ENCODE assay signal across 17 mouse cellular contexts in genomic region chr12:91645361-91646123, GRCm38 (mm10). TPM values are rescaled to one million over a fixed set of nuclear protein-coding genes. Genes with fewer than 3 reads are reported as not detected.
DNase-seq lines count a peak whose midpoint lies in the region; ATAC-seq and TF ChIP-seq lines count a peak whose summit lies in the region.
"Had no signal": no experiment of that assay in that cellular context is flagged by ENCODE, and none has a peak within 500 bp of the region (broad histone marks: within the 10 kb centered on the region; RNA-seq: fewer than 3 reads in every experiment).

No protein-coding gene starts in this region.

- H3K27me3 ChIP-seq in intestine, embryonic 15.5 days (replicated peaks), result no peaks in the 10 kb centered on the region
- H3K27me3 ChIP-seq in intestine, embryonic 16.5 days (replicated peaks; ENCODE audit: control insufficient read depth, insufficient read depth, low read length), result no peaks in the 10 kb centered on the region
- H3K27me3 ChIP-seq in G1E (ENCODE audit: insufficient read depth, low read length), result no peaks in the 10 kb centered on the region
- H3K27me3 ChIP-seq: hindbrain, embryonic 13.5 days; midbrain, embryonic 12.5 days had no signal

- H3K4me1 ChIP-seq in intestine, embryonic 15.5 days (replicated peaks), result peaks cover 5% of the 10 kb centered on the region; the same call in 1 of the 2 replicates
- H3K4me1 ChIP-seq in intestine, embryonic 16.5 days (ENCODE audit: control insufficient read depth, insufficient read depth, low read length), result peaks cover 14% of the 10 kb centered on the region; the same call in 1 of the 2 replicates
- peaks cover 27% of the 10 kb centered on the region for H3K4me1 ChIP-seq in G1E (ENCODE audit: insufficient read depth, low read depth, low read length)

- no peak for DNase-seq in G1E (ENCODE audit: low spot score)
- DNase-seq in c-Kit-positive CD71-positive TER-119-negative erythroid progenitor cells, embryonic 14.5 days (ENCODE audit: low read depth), result peak; percentile 22
- DNase-seq in heart, postnatal 4 days, result peak; percentile 24
- DNase-seq in layer of hippocampus, adult 2 months (ENCODE audit: low spot score in 2 of 2), result no peak
- no peak for DNase-seq in frontal cortex, postnatal 36 days (ENCODE audit: low spot score in 2 of 2)
- no peak for DNase-seq in right cerebral cortex, postnatal 36 days (ENCODE audit: low spot score in 2 of 2)
- DNase-seq: cerebellum, adult 8-10 months; embryo, embryonic 11 days; lung, adult 2 months; right cerebral cortex, postnatal 25 days; thymus, postnatal 4 days had no signal

- no peak for TF ChIP-seq CTCF in G1E (IDR thresholded peaks at IDR 0.05; ENCODE audit: low read depth, low read length)
- no peak for TF ChIP-seq CTCF in layer of hippocampus, adult 2 months (conservative IDR thresholded peaks at IDR 0.05)

- ATAC-seq in intestine, embryonic 15.5 days, result peak; percentile 32; the same call in 1 of the 2 replicates
- ATAC-seq in intestine, embryonic 16.5 days, result no peak; the same call in 1 of the 2 replicates
- ATAC-seq in G1E (ENCODE audit: extremely low read depth, insufficient number of reproducible peaks, low FRiP score, poor library complexity, severe bottlenecking), result peak; percentile 32; the same call in 1 of the 2 replicates

- no peak overlapping the region for H3K4me3 ChIP-seq in intestine, embryonic 15.5 days (replicated peaks)
- no peak overlapping the region for H3K4me3 ChIP-seq in intestine, embryonic 16.5 days (ENCODE audit: low read length)
- no peak overlapping the region for H3K4me3 ChIP-seq in G1E (ENCODE audit: low read depth, low read length)
- no peak overlapping the region for H3K4me3 ChIP-seq in layer of hippocampus, adult 2 months
- H3K4me3 ChIP-seq: erythroblast, embryonic 14.5 days; hindbrain, embryonic 13.5 days; limb, embryonic 10.5 days; midbrain, embryonic 12.5 days had no signal

- WGBS in intestine, embryonic 15.5 days, result 62% methylated on average over 6 of the region's 6 CpGs
- 74% methylated on average over 6 of the region's 6 CpGs for WGBS in intestine, embryonic 16.5 days

- no peak overlapping the region for H3K9ac ChIP-seq in intestine, embryonic 15.5 days
- no peak overlapping the region for H3K9ac ChIP-seq in intestine, embryonic 16.5 days (ENCODE audit: low read depth, low read length)
- H3K9ac ChIP-seq: hindbrain, embryonic 13.5 days; midbrain, embryonic 12.5 days had no signal

- H3K9me3 ChIP-seq in intestine, embryonic 15.5 days, result no peaks in the 10 kb centered on the region
- H3K9me3 ChIP-seq in intestine, embryonic 16.5 days (ENCODE audit: control insufficient read depth, low read length), result no peaks in the 10 kb centered on the region; the same call in 1 of the 2 replicates
- H3K9me3 ChIP-seq in G1E (replicated peaks), result no peaks in the 10 kb centered on the region
- H3K9me3 ChIP-seq: hindbrain, embryonic 13.5 days; limb, embryonic 10.5 days; midbrain, embryonic 12.5 days had no signal

- 0 out of 2 replicates have a peak overlapping the region, but pooled peaks have one; percentile 6 for H3K27ac ChIP-seq in intestine, embryonic 15.5 days
- H3K27ac ChIP-seq in intestine, embryonic 16.5 days (ENCODE audit: low read length), result no peak overlapping the region
- no peak overlapping the region for H3K27ac ChIP-seq in layer of hippocampus, adult 2 months
- H3K27ac ChIP-seq: hindbrain, embryonic 13.5 days; limb, embryonic 10.5 days; midbrain, embryonic 12.5 days had no signal

- no peaks in the 10 kb centered on the region for H3K36me3 ChIP-seq in intestine, embryonic 15.5 days
- peaks cover 15% of the 10 kb centered on the region for H3K36me3 ChIP-seq in intestine, embryonic 16.5 days (ENCODE audit: control insufficient read depth, insufficient read depth, low read length)
- peaks cover 65% of the 10 kb centered on the region for H3K36me3 ChIP-seq in G1E (replicated peaks)

- H3K4me2 ChIP-seq in intestine, embryonic 15.5 days (replicated peaks), result no peak overlapping the region
- H3K4me2 ChIP-seq in intestine, embryonic 16.5 days (ENCODE audit: low read depth, low read length), result no peak overlapping the region
- H3K4me2 ChIP-seq: hindbrain, embryonic 13.5 days; midbrain, embryonic 12.5 days had no signal

RNA-seq across cellular contexts. Expression of gene Gtf2a1, which starts 55.3 kb away (rescaled TPM):
- 34.6 and 37.5 TPM in 2 replicates for polyA plus RNA-seq in intestine, embryonic 15.5 days (2015; fragmentation: Nextera tagmentation; extraction: Ambion mirVana)
- polyA plus RNA-seq in intestine, embryonic 16.5 days (2015; fragmentation: Nextera tagmentation; extraction: Ambion mirVana), result 29.9 and 32.3 TPM in 2 replicates
- total RNA-seq in G1E (2014; fragmentation: Nextera tagmentation), result 153 and 157 TPM in 2 replicates
- 62.3 and 76.3 TPM in 2 replicates for total RNA-seq in G1E (2017)
- 10.3 and 13.5 TPM in 2 replicates for polyA plus RNA-seq in G1E (2012)
- 10 to 100 TPM; 32.6 to 33.3 TPM for total RNA-seq in heart, postnatal 4 days (2021)
- 10 to 100 TPM; 52.2 to 53.0 TPM for total RNA-seq in layer of hippocampus, adult 2 months (2021)

Comparison
In these comparisons a context has a peak if more than half of its experiments do, and no peak if none do; other contexts are left out.
1. DNase-seq: peak in c-Kit-positive CD71-positive TER-119-negative erythroid progenitor cells, embryonic 14.5 days (single experiment) and heart, postnatal 4 days (single experiment); none in G1E (single experiment), layer of hippocampus, adult 2 months (0 of 2), frontal cortex, postnatal 36 days (0 of 2) and right cerebral cortex, postnatal 36 days (0 of 2).